Mouse (Mus musculus) liver, postnatal 0 days (tissue): ENCODE measurements around the gene Mt2.

ENCODE experiments used
- CTCF ChIP-seq: sonication (generic); IDR thresholded peaks from 2 replicates; pipeline ENCODE4 v1.5.1; 2016; ENCODE audit warnings: antibody characterized with exemption, low read depth
- EP300 ChIP-seq: IDR thresholded peaks from 2 replicates; pipeline ENCODE4 v1.6.1; 2016; ENCODE audit warnings: antibody characterized with exemption, low read depth, mild to moderate bottlenecking

GRCm38 (mm10) chr8:94169547-94169946 lies 2.9 kb upstream of the Mt2 start:
- TF ChIP-seq CTCF (no peak), EP300 (peak; percentile 76)
